9 mouse cellular contexts compared by ENCODE assay signal in the genomic region with DNA sequence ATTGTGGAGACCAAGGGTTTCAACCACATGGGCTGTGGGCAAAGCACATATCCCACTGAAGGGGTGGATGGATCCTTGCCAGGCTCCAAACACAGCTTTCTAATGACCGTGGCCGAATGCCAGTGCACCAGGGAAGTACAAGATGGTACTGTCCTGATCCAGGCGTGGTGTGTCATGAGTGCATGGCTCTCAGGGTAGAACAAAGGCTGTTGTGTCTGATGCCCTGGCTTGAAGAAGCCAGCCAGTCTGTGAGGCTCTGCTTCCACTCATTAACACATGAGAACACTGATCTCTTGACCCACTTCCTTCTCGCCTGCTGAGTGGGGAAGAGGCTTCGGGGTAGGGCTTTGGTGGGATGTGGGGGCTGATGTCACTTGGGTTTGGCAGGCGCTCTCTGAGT.
DNase-seq lines count a peak whose midpoint lies in the region; ATAC-seq and TF ChIP-seq lines count a peak whose summit lies in the region.
"Had no signal": no experiment of that assay in that cellular context is flagged by ENCODE, and none has a peak within 500 bp of the region (broad histone marks: within the 10 kb centered on the region; RNA-seq: fewer than 3 reads in every experiment).

No protein-coding gene starts in this region.

- no peaks in the 10 kb centered on the region for H3K27me3 ChIP-seq in midbrain, embryonic 13.5 days
- no peaks in the 10 kb centered on the region for H3K27me3 ChIP-seq in midbrain, embryonic 11.5 days (ENCODE audit: control insufficient read depth, insufficient read depth, low read length)
- no peaks in the 10 kb centered on the region for H3K27me3 ChIP-seq in forebrain, embryonic 16.5 days (replicated peaks; ENCODE audit: control insufficient read depth, insufficient read depth, low read length)
- no peaks in the 10 kb centered on the region for H3K27me3 ChIP-seq in stomach, postnatal 0 days (ENCODE audit: control insufficient read depth, insufficient read depth, low read length)
- H3K27me3 ChIP-seq: liver, embryonic 15.5 days; neural tube, embryonic 12.5 days had no signal

- no peaks in the 10 kb centered on the region for H3K9me3 ChIP-seq in midbrain, embryonic 13.5 days
- H3K9me3 ChIP-seq in midbrain, embryonic 11.5 days (ENCODE audit: control insufficient read depth, low read length) = no peaks in the 10 kb centered on the region
- H3K9me3 ChIP-seq in forebrain, embryonic 16.5 days (ENCODE audit: control insufficient read depth, low read length) = no peaks in the 10 kb centered on the region
- no peaks in the 10 kb centered on the region for H3K9me3 ChIP-seq in stomach, postnatal 0 days (ENCODE audit: control insufficient read depth, low read length)
- H3K9me3 ChIP-seq: liver, embryonic 15.5 days; neural tube, embryonic 12.5 days had no signal

- DNase-seq in midbrain, embryonic 11.5 days (ENCODE audit: low spot score, missing footprints) = no peak
- DNase-seq in left cerebral cortex, adult 9 months (ENCODE audit: low spot score in 2 of 2) = peak; percentile 22 to 55
- no peak for DNase-seq in stomach, postnatal 0 days (ENCODE audit: low spot score)
- no peak for DNase-seq in thymus, postnatal 25 days
- DNase-seq in thymus, postnatal 36 days = no peak

- WGBS in midbrain, embryonic 13.5 days = 72% methylated on average over 6 of the region's 6 CpGs
- WGBS in midbrain, embryonic 11.5 days = 83% methylated on average over 6 of the region's 6 CpGs
- 40% methylated on average over 6 of the region's 6 CpGs for WGBS in forebrain, embryonic 16.5 days
- 63% methylated on average over 6 of the region's 6 CpGs for WGBS in stomach, postnatal 0 days

- TF ChIP-seq CTCF in stomach, postnatal 0 days (IDR thresholded peaks at IDR 0.05; ENCODE audit: low read depth) = no peak

- ATAC-seq in midbrain, embryonic 13.5 days = peak; percentile 75; the same call in 1 of the 2 replicates
- ATAC-seq in midbrain, embryonic 11.5 days (ENCODE audit: low FRiP score) = no peak
- peak; percentile 83 for ATAC-seq in forebrain, embryonic 16.5 days
- peak; percentile 57; the same call in 1 of the 2 replicates for ATAC-seq in stomach, postnatal 0 days (ENCODE audit: low FRiP score, low TSS enrichment)

- H3K4me2 ChIP-seq in midbrain, embryonic 13.5 days (replicated peaks) = no peak overlapping the region
- no peak overlapping the region for H3K4me2 ChIP-seq in midbrain, embryonic 11.5 days
- no peak overlapping the region for H3K4me2 ChIP-seq in forebrain, embryonic 16.5 days (ENCODE audit: low read length)
- no peak overlapping the region for H3K4me2 ChIP-seq in stomach, postnatal 0 days (replicated peaks; ENCODE audit: low read depth)
- H3K4me2 ChIP-seq: liver, embryonic 15.5 days; neural tube, embryonic 12.5 days had no signal

- no peaks in the 10 kb centered on the region for H3K36me3 ChIP-seq in midbrain, embryonic 13.5 days
- no peaks in the 10 kb centered on the region for H3K36me3 ChIP-seq in midbrain, embryonic 11.5 days (ENCODE audit: control insufficient read depth, insufficient read depth, low read length)
- H3K36me3 ChIP-seq in forebrain, embryonic 16.5 days (ENCODE audit: control insufficient read depth, insufficient read depth) = no peaks in the 10 kb centered on the region
- H3K36me3 ChIP-seq in stomach, postnatal 0 days (ENCODE audit: control insufficient read depth, insufficient read depth, low read length) = no peaks in the 10 kb centered on the region
- H3K36me3 ChIP-seq: liver, embryonic 15.5 days; neural tube, embryonic 12.5 days had no signal

- no peak for TF ChIP-seq EP300 in stomach, postnatal 0 days (optimal IDR thresholded peaks at IDR 0.05)

- no peak overlapping the region for H3K27ac ChIP-seq in midbrain, embryonic 13.5 days
- H3K27ac ChIP-seq in midbrain, embryonic 11.5 days (ENCODE audit: low read depth, low read length) = no peak overlapping the region
- H3K27ac ChIP-seq in forebrain, embryonic 16.5 days (ENCODE audit: low read length) = no peak overlapping the region
- no peak overlapping the region for H3K27ac ChIP-seq in stomach, postnatal 0 days (replicated peaks)
- H3K27ac ChIP-seq: liver, embryonic 15.5 days; neural tube, embryonic 12.5 days had no signal

- 0 out of 2 replicates have a peak, but pooled peaks cover 3% of the 10 kb centered on the region for H3K4me1 ChIP-seq in midbrain, embryonic 13.5 days (replicated peaks)
- H3K4me1 ChIP-seq in midbrain, embryonic 11.5 days (ENCODE audit: control insufficient read depth, insufficient read depth, low read length) = no peaks in the 10 kb centered on the region
- peaks cover 5% of the 10 kb centered on the region for H3K4me1 ChIP-seq in forebrain, embryonic 16.5 days (replicated peaks; ENCODE audit: control insufficient read depth, insufficient read depth, low read length)
- H3K4me1 ChIP-seq in stomach, postnatal 0 days (replicated peaks; ENCODE audit: control insufficient read depth, insufficient read depth) = no peaks in the 10 kb centered on the region
- H3K4me1 ChIP-seq: liver, embryonic 15.5 days; neural tube, embryonic 12.5 days had no signal

- no peak overlapping the region for H3K9ac ChIP-seq in midbrain, embryonic 13.5 days (replicated peaks)
- no peak overlapping the region for H3K9ac ChIP-seq in midbrain, embryonic 11.5 days (ENCODE audit: low read length)
- no peak overlapping the region for H3K9ac ChIP-seq in forebrain, embryonic 16.5 days (replicated peaks; ENCODE audit: low read depth, low read length)
- H3K9ac ChIP-seq in stomach, postnatal 0 days (ENCODE audit: low read length) = no peak overlapping the region
- H3K9ac ChIP-seq: liver, embryonic 15.5 days; neural tube, embryonic 12.5 days had no signal

- no peak overlapping the region for H3K4me3 ChIP-seq in midbrain, embryonic 13.5 days (replicated peaks)
- no peak overlapping the region for H3K4me3 ChIP-seq in midbrain, embryonic 11.5 days (ENCODE audit: low read depth, low read length)
- H3K4me3 ChIP-seq in forebrain, embryonic 16.5 days (replicated peaks; ENCODE audit: low read length) = no peak overlapping the region
- no peak overlapping the region for H3K4me3 ChIP-seq in stomach, postnatal 0 days (ENCODE audit: low read depth, low read length)
- H3K4me3 ChIP-seq: liver, embryonic 15.5 days; neural tube, embryonic 12.5 days had no signal

Comparison
In these comparisons a context has a peak if more than half of its experiments do, and no peak if none do; other contexts are left out.
1. DNase-seq: peak in left cerebral cortex, adult 9 months (2 of 2); none in midbrain, embryonic 11.5 days (single experiment), stomach, postnatal 0 days (single experiment), thymus, postnatal 25 days (single experiment) and thymus, postnatal 36 days (0 of 2).